Mouse (Mus musculus): Measurements from ENCODE around the gene Fbln2. TPM values are rescaled to one million over a fixed set of nuclear protein-coding genes. Genes with fewer than 3 reads are reported as not detected.

Gene Fbln2
- total and polyA plus RNA-seq, 3 experiments: 0.27 TPM; not detected in 2

- Histone ChIP-seq H3K36me3 (replicated peaks) (no peaks in the 10 kb centered on the region), H3K27me3 (ENCODE audit: insufficient read depth, low read length) (peaks cover 7% of the 10 kb centered on the region; the same call in 1 of the 2 replicates), H3K9me3 (replicated peaks) (no peaks in the 10 kb centered on the region), H3K4me1 (ENCODE audit: insufficient read depth, low read depth, low read length) (no peaks in the 10 kb centered on the region), H3K4me3 (ENCODE audit: low read depth, low read length) (no peak overlapping the region)
- no peak for TF ChIP-seq POLR2AphosphoS5 (IDR thresholded peaks at IDR 0.05; ENCODE audit: insufficient replicate concordance, low read depth, low read length)
- TF ChIP-seq TAL1 (conservative IDR thresholded peaks at IDR 0.05; ENCODE audit: low read depth, low read length): no peak
- no peak for TF ChIP-seq CTCF (IDR thresholded peaks at IDR 0.05; ENCODE audit: low read depth, low read length)
- TF ChIP-seq GATA2 (IDR thresholded peaks at IDR 0.05; ENCODE audit: borderline replicate concordance, low read depth, low read length): no peak
- no peak for TF ChIP-seq GATA1 (IDR thresholded peaks at IDR 0.05; ENCODE audit: borderline replicate concordance, low read length)
- ATAC-seq (ENCODE audit: extremely low read depth, insufficient number of reproducible peaks, low FRiP score, poor library complexity, severe bottlenecking) (no peak), DNase-seq (ENCODE audit: low spot score) (no peak)
Observed at GRCm38 (mm10) chr6:91186934-91187333, 25.3 kb upstream of the Fbln2 start.

DNA sequence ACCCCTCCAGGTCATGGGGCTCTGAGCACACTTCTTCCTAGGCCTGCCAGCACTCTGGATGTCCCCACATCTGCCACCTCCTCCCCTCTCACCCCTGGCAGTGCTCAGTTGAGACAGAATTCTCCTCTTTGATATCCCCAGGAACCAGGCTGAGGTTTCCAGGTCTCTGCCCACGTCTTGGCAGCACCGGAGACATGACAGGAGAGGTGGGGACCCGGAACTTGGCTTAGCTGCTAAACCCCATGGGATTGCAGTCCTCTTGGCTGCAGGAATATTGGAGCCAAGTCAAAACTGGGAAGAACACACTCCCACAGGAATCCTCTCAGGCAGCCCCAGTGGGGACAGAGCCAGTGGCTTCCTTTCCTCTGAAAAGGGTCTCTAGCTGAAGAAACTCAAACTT, 24.4 kb upstream of the Fbln2 start:
- no peak for TF ChIP-seq TAL1 (conservative IDR thresholded peaks at IDR 0.05; ENCODE audit: low read depth, low read length)
- no peak for TF ChIP-seq GATA1 (IDR thresholded peaks at IDR 0.05; ENCODE audit: borderline replicate concordance, low read length)
- TF ChIP-seq POLR2AphosphoS5 (IDR thresholded peaks at IDR 0.05; ENCODE audit: insufficient replicate concordance, low read depth, low read length): no peak
- no peak for TF ChIP-seq CTCF (IDR thresholded peaks at IDR 0.05; ENCODE audit: low read depth, low read length)
- TF ChIP-seq GATA2 (IDR thresholded peaks at IDR 0.05; ENCODE audit: borderline replicate concordance, low read depth, low read length): no peak
- Histone ChIP-seq H3K9me3 (replicated peaks) (no peaks in the 10 kb centered on the region), H3K4me3 (ENCODE audit: low read depth, low read length) (no peak overlapping the region), H3K36me3 (replicated peaks) (no peaks in the 10 kb centered on the region), H3K4me1 (ENCODE audit: insufficient read depth, low read depth, low read length) (no peaks in the 10 kb centered on the region), H3K27me3 (ENCODE audit: insufficient read depth, low read length) (peaks cover 7% of the 10 kb centered on the region; the same call in 1 of the 2 replicates)
- DNase-seq (ENCODE audit: low spot score) (no peak), ATAC-seq (ENCODE audit: extremely low read depth, insufficient number of reproducible peaks, low FRiP score, poor library complexity, severe bottlenecking) (no peak)

DNA sequence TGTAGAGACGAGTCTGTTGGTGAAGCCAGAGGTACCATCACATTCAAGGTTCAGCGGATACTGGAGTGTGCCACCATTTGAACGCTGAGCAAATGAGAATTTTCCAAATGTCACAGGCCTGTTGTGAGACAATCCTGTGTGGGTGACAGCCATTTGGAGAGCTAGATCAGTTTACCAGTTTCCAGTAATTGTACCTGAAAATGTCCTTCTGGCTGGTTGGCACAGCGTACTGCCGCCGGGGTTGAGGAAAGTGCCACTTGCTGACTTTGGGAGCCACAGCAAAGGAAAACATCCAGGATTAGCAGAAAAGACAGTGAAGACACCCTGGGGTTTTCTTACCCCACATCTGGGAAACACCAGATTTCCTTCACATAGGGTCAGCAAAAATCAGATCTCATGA, 22.3 kb upstream of the Fbln2 start:
- TF ChIP-seq POLR2AphosphoS5 (IDR thresholded peaks at IDR 0.05; ENCODE audit: insufficient replicate concordance, low read depth, low read length) (no peak), CTCF (IDR thresholded peaks at IDR 0.05; ENCODE audit: low read depth, low read length) (no peak), TAL1 (conservative IDR thresholded peaks at IDR 0.05; ENCODE audit: low read depth, low read length) (no peak), GATA1 (IDR thresholded peaks at IDR 0.05; ENCODE audit: borderline replicate concordance, low read length) (no peak), GATA2 (IDR thresholded peaks at IDR 0.05; ENCODE audit: borderline replicate concordance, low read depth, low read length) (no peak)
- no peak for DNase-seq (ENCODE audit: low spot score)
- Histone ChIP-seq H3K36me3 (replicated peaks) (no peaks in the 10 kb centered on the region), H3K27me3 (ENCODE audit: insufficient read depth, low read length) (peaks cover 5% of the 10 kb centered on the region; the same call in 1 of the 2 replicates), H3K4me1 (ENCODE audit: insufficient read depth, low read depth, low read length) (no peaks in the 10 kb centered on the region), H3K4me3 (ENCODE audit: low read depth, low read length) (no peak overlapping the region), H3K9me3 (replicated peaks) (no peaks in the 10 kb centered on the region)
- ATAC-seq (ENCODE audit: extremely low read depth, insufficient number of reproducible peaks, low FRiP score, poor library complexity, severe bottlenecking): no peak

DNA sequence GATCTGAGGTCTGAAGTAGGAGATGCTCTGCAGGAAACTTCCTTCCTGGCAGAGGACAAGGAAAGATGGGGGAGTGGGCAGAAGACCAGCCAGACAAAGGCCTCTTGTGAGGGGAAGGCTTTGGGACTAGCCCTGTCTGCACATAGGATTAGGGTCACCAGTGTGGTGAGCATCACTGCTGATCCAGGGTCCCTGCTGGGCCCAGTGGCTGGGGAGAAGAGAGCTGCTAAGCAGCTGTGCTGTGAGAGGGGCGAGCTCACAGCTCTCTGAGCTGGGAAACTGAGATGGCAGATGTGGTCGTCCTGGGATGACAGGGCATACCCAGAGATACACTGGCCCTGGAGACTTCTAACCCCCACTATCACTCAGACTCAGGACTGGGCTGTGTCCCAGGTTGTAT, 20.8 kb upstream of the Fbln2 start:
- Histone ChIP-seq H3K4me1 (ENCODE audit: insufficient read depth, low read depth, low read length) (no peaks in the 10 kb centered on the region), H3K27me3 (ENCODE audit: insufficient read depth, low read length) (peaks cover 8% of the 10 kb centered on the region; the same call in 1 of the 2 replicates), H3K9me3 (replicated peaks) (no peaks in the 10 kb centered on the region), H3K36me3 (replicated peaks) (no peaks in the 10 kb centered on the region), H3K4me3 (ENCODE audit: low read depth, low read length) (no peak overlapping the region)
- TF ChIP-seq TAL1 (conservative IDR thresholded peaks at IDR 0.05; ENCODE audit: low read depth, low read length): no peak
- TF ChIP-seq GATA1 (IDR thresholded peaks at IDR 0.05; ENCODE audit: borderline replicate concordance, low read length): no peak
- TF ChIP-seq POLR2AphosphoS5 (IDR thresholded peaks at IDR 0.05; ENCODE audit: insufficient replicate concordance, low read depth, low read length): no peak
- TF ChIP-seq CTCF (IDR thresholded peaks at IDR 0.05; ENCODE audit: low read depth, low read length): no peak
- no peak for TF ChIP-seq GATA2 (IDR thresholded peaks at IDR 0.05; ENCODE audit: borderline replicate concordance, low read depth, low read length)
- DNase-seq (ENCODE audit: low spot score) (no peak), ATAC-seq (ENCODE audit: extremely low read depth, insufficient number of reproducible peaks, low FRiP score, poor library complexity, severe bottlenecking) (no peak)

- DNase-seq (ENCODE audit: low spot score): no peak
Observed at GRCm38 (mm10) chr6:91192421-91192820, 19.8 kb upstream of the Fbln2 start.

GRCm38 (mm10) chr6:91192851-91193545, 19.3 kb upstream of the Fbln2 start:
- no peaks in the 10 kb centered on the region for H3K9me3 ChIP-seq (replicated peaks)
- H3K27me3 ChIP-seq (ENCODE audit: insufficient read depth, low read length): peaks cover 11% of the 10 kb centered on the region
- no peak overlapping the region for H3K4me3 ChIP-seq (ENCODE audit: low read depth, low read length)
- DNase-seq (ENCODE audit: low spot score) (no peak), ATAC-seq (ENCODE audit: extremely low read depth, insufficient number of reproducible peaks, low FRiP score, poor library complexity, severe bottlenecking) (no peak)
- TF ChIP-seq CTCF (IDR thresholded peaks at IDR 0.05; ENCODE audit: low read depth, low read length) (no peak), POLR2AphosphoS5 (IDR thresholded peaks at IDR 0.05; ENCODE audit: insufficient replicate concordance, low read depth, low read length) (no peak)
- no peaks in the 10 kb centered on the region for H3K4me1 ChIP-seq (ENCODE audit: insufficient read depth, low read depth, low read length)
- H3K36me3 ChIP-seq (replicated peaks): no peaks in the 10 kb centered on the region

More at GRCm38 (mm10) chr6:91192421-91192820, 19.8 kb upstream of the Fbln2 start:
- no peak for ATAC-seq (ENCODE audit: extremely low read depth, insufficient number of reproducible peaks, low FRiP score, poor library complexity, severe bottlenecking)
- TF ChIP-seq CTCF (IDR thresholded peaks at IDR 0.05; ENCODE audit: low read depth, low read length) (no peak), GATA1 (IDR thresholded peaks at IDR 0.05; ENCODE audit: borderline replicate concordance, low read length) (no peak), TAL1 (conservative IDR thresholded peaks at IDR 0.05; ENCODE audit: low read depth, low read length) (no peak), GATA2 (IDR thresholded peaks at IDR 0.05; ENCODE audit: borderline replicate concordance, low read depth, low read length) (no peak), POLR2AphosphoS5 (IDR thresholded peaks at IDR 0.05; ENCODE audit: insufficient replicate concordance, low read depth, low read length) (no peak)
- H3K4me1 ChIP-seq (ENCODE audit: insufficient read depth, low read depth, low read length): no peaks in the 10 kb centered on the region
- no peaks in the 10 kb centered on the region for H3K9me3 ChIP-seq (replicated peaks)
- H3K36me3 ChIP-seq (replicated peaks): no peaks in the 10 kb centered on the region
- H3K4me3 ChIP-seq (ENCODE audit: low read depth, low read length): no peak overlapping the region
- peaks cover 8% of the 10 kb centered on the region; the same call in 1 of the 2 replicates for H3K27me3 ChIP-seq (ENCODE audit: insufficient read depth, low read length)
